Mouse (Mus musculus) T-helper 17 cell (primary cell): Measurements from ENCODE around the gene Usp19.

ENCODE experiments used
- in situ Hi-C, 2 experiments: fragments of 300-600 bp; cut with MboI, MseI; formaldehyde crosslinking; loops; 1 replicate in 1 of 2; 2 replicates in 1 of 2; pipeline ENCODE4 v1.15.1; 2025; ENCODE audit warnings: high pct_unique_total_duplicates in 2 of 2

Gene Usp19

DNA sequence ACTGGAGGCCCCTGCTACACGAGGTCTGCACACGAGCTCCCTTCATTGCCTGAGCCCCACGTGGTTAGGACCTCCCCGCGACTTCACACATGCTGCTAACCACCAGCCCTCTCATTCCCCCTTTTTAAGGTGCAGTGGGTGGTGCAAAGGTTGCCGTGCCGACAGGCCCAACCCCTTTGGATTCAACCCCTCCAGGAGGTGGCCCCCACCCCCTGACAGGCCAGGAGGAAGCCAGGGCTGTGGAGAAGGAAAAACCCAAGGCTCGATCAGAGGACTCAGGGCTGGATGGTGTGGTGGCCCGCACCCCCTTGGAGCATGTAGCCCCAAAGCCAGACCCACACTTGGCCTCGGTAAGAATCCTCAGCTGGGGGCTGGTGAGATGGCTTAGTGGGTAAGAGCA lies 4.5 kb downstream of the Usp19 start:
- in situ Hi-C loops = no loop called here

- in situ Hi-C loops = no loop called here
These were observed 8.8 kb downstream of the Usp19 start for GRCm38 (mm10) chr9:108499231-108499630.

- in situ Hi-C loops = no loop called here
These were observed 9.5 kb downstream of the Usp19 start for GRCm38 (mm10) chr9:108499943-108500342.

DNA sequence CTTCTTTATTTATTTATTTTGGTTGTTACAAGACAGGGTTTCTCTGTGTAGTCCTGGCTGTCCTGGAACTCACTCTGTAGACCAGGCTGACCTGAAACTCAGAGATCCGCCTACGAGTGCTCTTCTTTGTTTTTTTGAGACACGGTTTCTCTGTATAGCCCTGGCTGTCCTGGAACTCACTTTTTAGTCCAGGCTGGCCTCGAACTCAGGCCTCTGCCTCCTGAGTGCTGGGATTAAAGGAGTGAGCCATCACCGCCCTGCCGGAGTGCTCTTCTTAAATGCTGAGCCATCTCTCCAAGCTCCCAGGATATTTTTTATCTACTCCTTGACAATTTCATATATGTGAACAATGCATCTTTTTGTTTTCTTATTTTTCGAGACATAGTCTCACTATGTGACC lies 16.5 kb downstream of the Usp19 start:
- in situ Hi-C loops = no loop called here

DNA sequence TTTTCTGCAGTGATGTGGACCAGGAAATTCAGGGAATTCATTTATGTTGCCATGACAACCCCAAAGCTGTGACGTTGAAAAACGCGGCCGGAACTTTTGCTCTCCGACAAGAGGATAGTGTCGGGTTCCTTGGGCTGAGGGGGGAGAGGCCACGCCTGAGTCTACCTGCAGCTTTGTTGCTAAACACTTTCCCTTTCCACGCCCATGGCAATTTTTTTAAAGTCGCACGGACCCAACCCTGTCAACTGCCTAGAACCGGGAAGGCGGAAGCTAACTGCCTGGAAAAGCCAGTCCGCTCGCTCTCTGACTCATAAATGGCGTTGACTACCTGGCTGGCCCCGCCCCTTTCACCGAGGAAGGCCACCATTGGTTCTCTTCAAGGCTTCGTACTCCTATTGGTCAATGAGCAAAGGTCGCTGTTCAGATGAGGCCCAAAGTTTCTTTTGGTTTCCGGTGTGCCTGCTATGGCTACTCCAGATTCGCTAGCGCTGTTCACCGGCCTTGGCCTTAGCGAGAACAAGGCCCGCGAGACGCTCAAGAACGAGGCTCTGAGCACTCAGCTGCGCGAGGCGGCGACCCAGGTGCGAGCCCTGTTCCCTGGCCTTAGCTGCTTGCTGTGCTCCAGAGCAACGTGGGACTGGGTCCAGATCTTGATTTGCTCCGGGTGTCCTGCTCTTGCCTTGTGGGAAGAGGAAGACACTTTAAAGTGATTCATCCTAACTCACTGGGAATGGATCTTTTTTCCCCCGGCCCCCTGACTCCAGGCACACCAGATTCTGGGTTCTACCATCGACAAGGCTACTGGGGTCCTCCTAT lies 17.4 kb downstream of the Usp19 start, which contains the start of gene Qars:
Gene Qars (plus strand): TSS at position 88 of the 816 bp plus-strand sequence.
- in situ Hi-C loops = no loop called here

- in situ Hi-C loops = no loop called here
These were observed 18.4 kb downstream of the Usp19 start for GRCm38 (mm10) chr9:108508776-108509175.

DNA sequence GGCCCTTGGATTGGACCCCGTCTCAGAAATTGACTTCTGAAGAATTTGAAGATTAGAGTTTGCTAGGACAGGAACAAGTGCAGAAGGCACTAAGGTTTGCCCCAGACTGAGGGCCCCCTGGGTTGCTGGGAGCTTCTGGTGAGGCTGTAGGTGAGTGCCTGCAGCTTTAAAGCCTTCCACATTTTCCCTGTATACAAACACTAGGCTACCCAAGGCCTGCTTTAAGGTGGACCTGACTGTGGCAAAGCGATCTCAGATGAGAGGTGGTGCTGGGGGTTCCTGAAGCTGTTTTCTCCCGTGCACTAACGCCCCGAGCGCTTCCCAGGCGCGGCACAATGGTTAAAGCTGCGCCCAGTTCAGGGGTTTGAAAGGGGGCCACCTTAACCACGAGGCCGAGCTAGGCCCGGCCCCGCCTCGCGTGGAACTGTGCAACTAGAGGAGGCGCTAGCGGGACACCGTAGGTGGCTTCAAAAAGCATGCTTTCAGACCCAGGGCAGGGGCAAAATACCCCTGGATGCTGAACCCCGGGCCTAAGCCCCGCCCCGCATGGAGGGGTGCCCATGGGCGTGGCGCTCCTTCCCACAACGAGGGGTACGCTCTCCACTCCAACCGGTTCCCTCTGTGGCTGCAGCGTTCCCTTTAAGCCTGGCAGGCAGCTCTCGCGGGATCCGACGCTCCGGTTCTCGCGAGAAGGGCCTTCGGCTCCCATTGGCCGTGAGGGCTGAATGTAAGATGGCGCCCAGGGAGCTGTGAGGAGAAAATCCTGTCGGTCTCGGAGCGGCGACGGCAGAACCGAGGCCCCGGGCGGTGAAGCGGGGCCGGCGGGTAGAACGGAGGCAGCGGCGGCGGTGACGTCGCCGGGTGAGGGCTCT lies 26.2 kb downstream of the Usp19 start, which contains the start of gene Qrich1:
Gene Qrich1 (plus strand): TSS at position 427 of the 872 bp plus-strand sequence.
- in situ Hi-C loops = loop anchor here in 1 of 2 experiments (10.0 kb wide), 1 partner anchor 538 kb away; the partner anchor contains the start of gene Trex1

DNA sequence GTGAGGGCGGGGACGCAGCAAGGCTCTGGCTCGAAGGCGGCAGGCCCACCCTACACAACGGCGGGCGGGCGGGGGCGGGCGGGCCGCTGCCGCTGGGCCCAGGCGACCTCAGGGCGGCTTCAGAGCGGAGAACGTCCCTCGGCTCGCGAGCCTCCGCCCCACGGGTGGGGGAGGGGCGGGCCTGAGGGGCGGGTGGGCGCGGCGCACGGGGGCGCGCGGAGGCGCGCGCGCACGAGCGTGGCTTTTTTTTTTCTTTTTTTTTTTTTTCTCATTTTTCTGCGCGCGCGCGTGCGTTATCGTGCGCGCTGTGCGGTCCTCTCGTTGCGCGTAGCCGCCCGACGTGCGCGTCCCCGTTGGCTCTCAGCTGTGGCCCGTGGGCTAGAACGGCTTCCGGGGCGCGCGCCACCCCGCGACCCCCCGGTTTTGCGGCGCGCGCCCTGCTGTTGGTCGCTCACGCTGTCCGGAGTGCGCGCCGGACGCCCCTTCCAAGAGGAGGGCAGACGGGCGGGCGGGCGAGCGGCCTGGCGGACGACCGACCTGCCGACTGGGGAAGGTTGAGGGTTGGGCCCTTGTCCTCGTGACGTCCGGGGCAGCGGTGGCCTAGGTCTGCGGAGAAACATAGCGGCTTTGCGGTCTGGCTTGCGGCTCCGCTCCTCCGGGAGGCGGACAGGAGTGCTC lies 27.0 kb downstream of the Usp19 start:
- in situ Hi-C loops = loop anchor here in 1 of 2 experiments (10.0 kb wide), 1 partner anchor 537 kb away; the partner anchor contains the start of gene Trex1

- in situ Hi-C loops = loop anchor here in 1 of 2 experiments (10.0 kb wide), 1 partner anchor 537 kb away; the partner anchor contains the start of gene Trex1
These were observed 27.5 kb downstream of the Usp19 start for GRCm38 (mm10) chr9:108517931-108518332.

DNA sequence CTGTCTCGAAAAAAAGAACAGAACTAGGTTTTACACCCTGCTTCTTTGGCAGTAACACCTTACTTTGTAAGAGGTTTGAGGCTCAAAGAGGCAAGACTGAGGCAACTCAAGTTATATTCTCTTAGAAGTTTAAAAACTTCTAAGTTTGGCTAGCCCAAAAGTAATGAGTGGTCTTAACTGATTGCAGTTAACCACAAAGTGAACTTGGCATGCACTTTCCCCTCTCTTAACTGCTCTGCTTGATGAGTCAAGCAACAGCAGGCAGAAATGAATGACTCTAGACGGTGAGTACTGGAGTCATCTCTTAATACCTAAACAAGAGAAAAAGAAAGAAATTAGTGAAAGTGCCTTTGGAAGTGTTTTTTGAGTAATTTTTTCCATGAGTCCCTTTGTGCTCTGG lies 31.2 kb downstream of the Usp19 start:
- in situ Hi-C loops = loop anchor here (10.0 kb wide), 1 partner anchor 757 kb away; no protein-coding TSS in a partner anchor

- in situ Hi-C loops = loop anchor here (10.0 kb wide), 1 partner anchor 759 kb away; no protein-coding TSS in a partner anchor
These were observed 32.9 kb downstream of the Usp19 start for GRCm38 (mm10) chr9:108523341-108523740.

- in situ Hi-C loops = loop anchor here (10.0 to 25.0 kb wide), 2 partner anchors 761 to 1688 kb away; no protein-coding TSS in a partner anchor
These were observed 35.0 kb downstream of the Usp19 start for GRCm38 (mm10) chr9:108525400-108525799.

DNA sequence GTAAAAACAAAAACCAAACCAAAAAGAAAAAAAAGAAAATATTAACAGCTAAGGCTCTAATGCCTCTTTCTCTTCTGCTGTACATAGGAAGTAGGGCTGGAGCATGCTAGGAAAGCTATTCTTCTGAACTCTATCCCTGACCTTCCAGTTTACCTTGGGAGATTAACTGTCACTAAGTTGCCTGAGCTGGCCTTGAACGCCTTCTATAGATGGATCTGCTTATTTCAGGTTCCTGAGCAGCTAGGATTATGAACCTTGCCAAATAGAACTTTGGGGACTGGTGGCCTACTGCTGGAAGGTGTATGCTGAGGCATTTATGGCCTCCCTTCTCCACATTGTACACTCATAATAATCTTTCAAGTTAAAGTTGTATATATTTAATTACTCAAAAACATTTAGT lies 40.6 kb downstream of the Usp19 start:
- in situ Hi-C loops = loop anchor here in 1 of 2 experiments (25.0 kb wide), 1 partner anchor 1694 kb away; no protein-coding TSS in a partner anchor

GRCm38 (mm10) chr9:108531496-108531895 lies 41.1 kb downstream of the Usp19 start:
- in situ Hi-C loops = loop anchor here in 1 of 2 experiments (25.0 kb wide), 1 partner anchor 1694 kb away; no protein-coding TSS in a partner anchor

DNA sequence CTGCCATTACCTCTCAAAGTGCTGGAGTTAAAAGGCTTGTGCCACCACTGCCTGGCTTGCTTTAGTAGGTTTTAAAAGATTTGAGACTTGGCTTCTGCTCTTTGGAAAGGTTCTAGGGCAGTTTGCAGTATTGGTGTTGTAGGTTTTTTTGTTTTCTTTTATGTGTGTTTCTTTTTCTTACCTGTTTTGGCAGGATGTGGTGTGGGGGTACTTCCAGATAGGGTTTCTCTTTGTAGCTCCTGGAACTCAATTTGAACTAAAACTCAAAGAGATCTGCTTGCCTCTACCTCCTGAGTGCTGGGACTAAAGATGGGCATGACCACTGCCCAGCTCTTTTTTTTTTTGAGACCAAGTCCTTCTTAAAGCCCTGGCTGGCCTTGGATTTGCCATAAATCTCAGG lies 50.4 kb downstream of the Usp19 start:
- in situ Hi-C loops = loop anchor here in 1 of 2 experiments (25.0 kb wide), 1 partner anchor 1704 kb away; no protein-coding TSS in a partner anchor

DNA sequence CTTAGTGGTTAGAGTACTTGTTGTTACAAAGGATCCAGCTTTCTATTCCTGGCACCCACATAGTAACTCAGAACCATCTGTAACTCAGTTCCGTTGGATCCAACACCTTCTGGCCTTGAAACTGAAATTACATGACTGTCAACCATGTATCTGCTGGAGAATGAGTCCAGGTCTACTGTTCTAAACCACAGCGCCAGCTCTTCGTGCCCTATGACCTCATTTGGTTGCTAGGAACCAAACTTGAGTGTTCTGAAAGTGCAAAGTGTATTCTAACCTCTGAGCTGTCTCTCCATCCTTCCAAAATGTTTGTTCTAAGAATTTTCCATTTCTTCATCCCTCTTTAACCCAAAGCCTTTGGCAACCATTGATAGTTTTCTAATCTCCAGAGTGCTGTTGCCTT lies 55.6 kb downstream of the Usp19 start:
- in situ Hi-C loops = loop anchor here in 1 of 2 experiments (25.0 kb wide), 1 partner anchor 1709 kb away; no protein-coding TSS in a partner anchor

- in situ Hi-C loops = loop anchor here in 1 of 2 experiments (25.0 kb wide), 1 partner anchor 1710 kb away; no protein-coding TSS in a partner anchor
These were observed 56.5 kb downstream of the Usp19 start for GRCm38 (mm10) chr9:108546875-108547274.
